Comparison of ENCODE assay signal across 8 mouse cellular contexts in the genomic region with DNA sequence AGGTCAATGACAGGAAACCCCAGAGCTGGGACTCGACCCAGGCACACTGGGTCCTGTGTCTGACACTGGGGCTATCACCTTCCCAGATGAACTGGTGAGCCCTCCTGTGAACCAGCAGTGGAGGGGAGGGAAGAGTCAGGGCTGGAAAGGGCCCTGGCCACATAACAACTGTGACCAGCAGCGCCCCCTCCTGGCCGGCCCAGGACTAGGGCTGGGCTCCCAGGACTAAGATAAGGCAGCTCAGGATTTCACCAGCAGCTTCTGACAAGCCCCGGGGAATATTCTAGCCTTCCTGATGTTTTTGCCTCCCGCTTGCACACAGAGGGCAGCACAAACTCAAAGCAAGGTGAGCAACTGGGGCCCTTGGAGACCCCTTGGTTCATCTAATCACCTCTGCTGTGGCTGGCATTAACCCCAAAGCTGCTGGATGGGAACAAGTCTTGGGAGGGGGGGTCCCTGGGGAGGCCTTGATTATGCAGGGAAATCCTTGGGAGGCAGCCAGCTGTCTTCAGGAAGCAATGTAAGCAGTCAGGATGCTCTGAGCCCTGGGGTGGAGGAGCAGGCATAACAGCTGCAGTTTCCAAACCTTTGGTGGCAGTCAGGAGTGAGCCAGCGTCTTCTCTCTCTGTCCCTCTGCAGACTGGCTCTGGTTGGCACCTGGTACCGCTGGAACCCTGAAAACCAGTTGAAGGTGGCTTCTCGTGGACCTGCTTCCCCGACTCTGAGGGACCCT. TPM values are rescaled to one million over a fixed set of nuclear protein-coding genes. Genes with fewer than 3 reads are reported as not detected.
DNase-seq lines count a peak whose midpoint lies in the region; ATAC-seq and TF ChIP-seq lines count a peak whose summit lies in the region.

A gene (minus strand): TSS at position 683 of the 733 bp plus-strand sequence.

- peak within 1 kb of the TSS; percentile 28; the same call in 1 of the 2 replicates for H3K9ac ChIP-seq in heart, embryonic 13.5 days

- H3K9me3 ChIP-seq in heart, embryonic 13.5 days = no peaks in the 10 kb centered on the region

- WGBS in heart, embryonic 13.5 days = 37% methylated on average over 9 of the region's 9 CpGs

- no peak within 1 kb of the TSS for H3K4me3 ChIP-seq in cortical plate, adult 2 months (ENCODE audit: insufficient read depth, low read length)
- H3K4me3 ChIP-seq in heart, embryonic 13.5 days = no peak within 1 kb of the TSS

- no peak for ATAC-seq in heart, embryonic 13.5 days (ENCODE audit: extremely low read depth, insufficient number of reproducible peaks, low FRiP score, low TSS enrichment)

- no peak within 1 kb of the TSS for H3K4me2 ChIP-seq in heart, embryonic 13.5 days

- no peak within 1 kb of the TSS for H3K27ac ChIP-seq in cortical plate, adult 2 months (ENCODE audit: insufficient read depth, low read length)
- H3K27ac ChIP-seq in heart, embryonic 13.5 days (replicated peaks) = peak within 1 kb of the TSS; percentile 8; the same call in 1 of the 2 replicates

- no peak for TF ChIP-seq POLR2A in cortical plate, adult 2 months (IDR thresholded peaks at IDR 0.05; ENCODE audit: extremely low read depth, insufficient read depth, low read length)

- peak; percentile 16; the same call in 1 of the 2 replicates for TF ChIP-seq CTCF in cortical plate, adult 2 months (IDR thresholded peaks at IDR 0.05; ENCODE audit: extremely low read depth, insufficient read depth, low read length)

- no peaks in the 10 kb centered on the region for H3K36me3 ChIP-seq in heart, embryonic 13.5 days

- H3K27me3 ChIP-seq in heart, embryonic 13.5 days (replicated peaks) = no peaks in the 10 kb centered on the region

- DNase-seq in CD4-positive, CD25-positive, alpha-beta regulatory T cell, adult 2 months (ENCODE audit: low read depth, low spot score) = peak; percentile 87
- peak; percentile 79 for DNase-seq in T-cell, adult 2 months (ENCODE audit: low spot score)
- DNase-seq in kidney, postnatal 4 days = peak; percentile 87 to 91
- peak; percentile 81 for DNase-seq in lung, postnatal 25 days (ENCODE audit: low spot score)
- peak; percentile 49 for DNase-seq in retina, postnatal 7 days (ENCODE audit: low read depth, low spot score)
- peak; percentile 72 to 88 for DNase-seq in urinary bladder, postnatal 4 days (ENCODE audit: low spot score in 2 of 2)

- H3K4me1 ChIP-seq in cortical plate, adult 2 months (ENCODE audit: control insufficient read depth, insufficient read depth, low read length) = no peaks in the 10 kb centered on the region
- H3K4me1 ChIP-seq in heart, embryonic 13.5 days = peaks cover 33% of the 10 kb centered on the region

RNA-seq across cellular contexts. Expression of the gene that starts here (rescaled TPM):
- 0.40 and 0.50 TPM in 2 replicates for polyA plus RNA-seq in cortical plate, adult 2 months (2012; rRNA removed)
- 0.67 and 1.2 TPM in 2 replicates for polyA plus RNA-seq in heart, embryonic 13.5 days (2015; fragmentation: Nextera tagmentation; extraction: Ambion mirVana)
